Mouse (Mus musculus) spleen, adult 12 weeks (tissue): ENCODE results near the gene Adamtsl4.
"Not testable (repeated sequence)": the region's sequence is repeated elsewhere in the genome, so short reads cannot be mapped to it uniquely, and the experiment has no call there.

Source experiments
- DNase-seq: peaks from one replicate; pipeline ENCODE4 v3.0.0; 2022; ENCODE audit warnings: low spot score

Adamtsl4 gene

GRCm38 (mm10) chr3:95700233-95700681 is 12.5 kb upstream of the Adamtsl4 start:
- no peak for DNase-seq

DNA sequence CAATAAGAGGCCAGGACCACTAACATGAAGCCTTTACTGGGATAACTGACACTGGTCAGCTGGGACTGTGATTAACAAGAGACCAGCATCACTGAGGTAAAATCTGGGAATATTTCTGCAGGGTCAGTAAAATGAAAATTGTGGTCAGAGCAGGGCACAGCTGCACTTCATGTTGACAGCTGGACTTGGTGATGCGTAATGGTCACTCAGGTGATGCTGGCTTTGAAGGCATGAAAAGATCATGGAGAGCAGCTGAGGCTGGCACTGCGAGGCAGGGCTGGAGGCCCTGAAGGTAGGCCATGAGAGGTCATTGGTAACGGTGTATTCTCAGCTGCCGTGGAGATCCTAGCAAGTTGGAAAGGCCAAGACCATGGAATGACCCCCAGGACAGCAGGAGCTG is 10.6 kb upstream of the Adamtsl4 start:
- DNase-seq, result no peak

DNA sequence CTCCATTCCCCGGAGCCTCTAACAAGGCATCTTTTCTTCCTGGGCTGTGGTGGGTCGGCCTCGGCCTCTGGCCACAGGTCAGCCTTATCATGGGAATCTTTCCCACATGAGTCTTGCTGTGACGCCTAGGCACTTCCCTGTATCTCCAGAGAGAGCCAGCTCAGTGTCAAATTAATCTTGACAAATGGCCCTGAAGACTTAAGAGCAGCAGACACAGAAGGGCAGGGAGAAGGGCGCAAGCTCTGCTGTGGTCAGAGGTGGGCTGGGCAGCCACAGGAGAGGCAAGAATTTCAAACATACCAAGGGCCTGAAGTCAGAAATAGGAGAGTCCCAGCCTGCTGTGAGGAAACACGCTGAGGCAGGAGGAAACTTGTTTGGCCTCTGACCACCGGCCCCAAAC is 8.6 kb upstream of the Adamtsl4 start:
- no peak for DNase-seq

DNA sequence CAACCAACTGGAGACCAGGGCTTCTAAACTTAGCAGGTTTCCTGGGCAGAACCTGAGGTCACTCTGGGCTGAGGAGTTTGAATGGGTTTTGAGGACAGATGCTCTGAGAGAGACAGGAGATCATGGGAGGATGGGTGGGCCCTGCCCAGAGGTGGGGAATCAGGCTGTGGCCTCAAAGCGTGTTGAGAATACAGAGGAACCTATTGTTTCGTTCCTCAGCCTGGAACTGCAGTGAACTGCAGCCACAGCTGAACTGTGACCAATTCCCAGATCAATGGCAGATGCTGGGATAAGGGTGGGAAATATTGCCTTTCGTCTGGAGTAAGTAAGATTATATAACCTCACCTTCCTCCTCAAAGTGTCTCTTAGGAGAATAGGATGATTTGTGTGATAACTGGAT is 8.1 kb upstream of the Adamtsl4 start:
- DNase-seq, result no peak

DNA sequence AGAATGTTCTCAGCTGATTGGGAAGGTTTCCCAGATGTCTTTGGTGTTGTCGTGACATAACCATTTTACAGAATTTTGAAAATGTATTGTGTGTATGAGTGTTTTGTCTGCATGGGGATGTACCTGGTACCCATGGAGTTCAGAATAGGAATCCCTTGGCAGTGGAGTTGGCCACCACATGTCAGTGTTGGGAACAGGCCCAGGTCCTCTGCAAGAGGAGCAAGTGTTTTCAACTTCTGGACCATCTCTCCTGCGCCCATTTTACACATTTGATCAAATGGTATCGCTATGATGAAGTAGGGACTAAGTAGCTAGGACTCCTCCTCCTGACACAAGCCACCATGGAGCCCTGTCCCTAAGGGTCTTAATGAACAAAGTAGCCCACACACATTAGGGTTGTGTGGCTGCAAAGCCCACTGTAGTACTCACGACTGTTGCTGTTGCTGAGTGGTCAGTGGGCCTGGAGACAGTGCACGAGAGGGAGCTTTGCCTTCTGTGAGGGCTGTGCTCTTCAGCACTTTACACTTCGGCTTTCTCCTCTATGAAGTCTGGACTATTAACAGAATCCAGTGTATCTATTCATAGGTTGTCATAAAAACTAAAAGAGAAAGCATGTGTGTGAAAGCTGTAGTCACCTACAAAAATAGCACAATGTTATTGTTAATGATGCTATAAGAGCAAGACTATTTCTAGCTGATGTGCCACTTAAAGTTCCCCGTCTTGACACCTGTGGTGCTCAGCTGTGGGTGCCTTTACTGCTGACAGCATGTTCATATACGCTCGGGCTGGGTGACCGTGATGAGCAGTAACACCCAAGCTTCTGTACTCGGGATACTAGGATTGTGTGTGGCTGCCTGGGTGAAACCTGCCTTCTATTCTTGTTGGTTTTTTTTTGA is 7.3 kb upstream of the Adamtsl4 start:
- DNase-seq, result no peak

GRCm38 (mm10) chr3:95693821-95694807 is 6.4 kb upstream of the Adamtsl4 start:
- no peak for DNase-seq

GRCm38 (mm10) chr3:95692677-95693076 is 5.0 kb upstream of the Adamtsl4 start:
- no peak for DNase-seq

DNA sequence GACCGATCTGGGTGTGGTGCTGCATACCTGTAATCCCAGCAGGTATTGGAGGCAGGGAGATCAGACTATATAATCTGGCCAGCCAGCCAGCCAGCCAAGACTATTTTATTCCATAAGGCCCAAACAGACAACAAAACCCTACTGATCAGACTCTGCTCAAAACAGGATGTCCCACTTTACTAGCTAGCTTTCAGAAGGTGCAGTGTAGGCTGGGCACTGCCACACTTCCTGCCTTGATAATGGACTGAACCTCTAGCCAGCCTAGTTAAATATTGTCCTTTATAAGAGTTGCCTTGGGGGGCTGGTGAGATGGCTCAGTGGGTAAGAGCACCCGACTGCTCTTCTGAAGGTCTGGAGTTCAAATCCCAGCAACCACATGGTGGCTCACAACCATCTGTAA is 2.8 kb upstream of the Adamtsl4 start:
- not testable (repeated sequence) for DNase-seq

DNA sequence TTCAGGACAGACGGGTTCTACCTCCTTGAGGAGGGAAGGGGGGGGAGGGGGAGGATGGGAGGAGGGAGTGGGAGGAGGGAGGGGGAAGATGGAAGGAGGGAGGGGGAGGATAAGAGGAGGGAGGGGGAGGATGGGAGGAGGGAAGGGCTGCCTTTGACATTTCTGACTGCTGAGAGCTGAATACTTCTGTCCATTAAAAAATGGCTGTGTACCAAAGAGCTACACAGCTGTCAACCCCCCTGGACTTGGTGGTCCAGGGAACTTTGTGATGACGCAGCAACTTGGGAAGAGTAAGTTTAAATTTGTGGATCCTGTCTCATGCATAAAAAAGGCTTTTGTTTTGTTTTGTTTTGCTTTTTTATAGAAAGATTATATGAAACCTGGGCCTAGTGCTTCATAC is 2.2 kb upstream of the Adamtsl4 start:
- no peak for DNase-seq

- DNase-seq, result no peak
Measured at GRCm38 (mm10) chr3:95689171-95689915, 1.6 kb upstream of the Adamtsl4 start.

GRCm38 (mm10) chr3:95687168-95687523 is 571 bp downstream of the Adamtsl4 start:
- DNase-seq, result no peak

GRCm38 (mm10) chr3:95686492-95687167 is 1.1 kb downstream of the Adamtsl4 start:
- DNase-seq, result no peak

DNA sequence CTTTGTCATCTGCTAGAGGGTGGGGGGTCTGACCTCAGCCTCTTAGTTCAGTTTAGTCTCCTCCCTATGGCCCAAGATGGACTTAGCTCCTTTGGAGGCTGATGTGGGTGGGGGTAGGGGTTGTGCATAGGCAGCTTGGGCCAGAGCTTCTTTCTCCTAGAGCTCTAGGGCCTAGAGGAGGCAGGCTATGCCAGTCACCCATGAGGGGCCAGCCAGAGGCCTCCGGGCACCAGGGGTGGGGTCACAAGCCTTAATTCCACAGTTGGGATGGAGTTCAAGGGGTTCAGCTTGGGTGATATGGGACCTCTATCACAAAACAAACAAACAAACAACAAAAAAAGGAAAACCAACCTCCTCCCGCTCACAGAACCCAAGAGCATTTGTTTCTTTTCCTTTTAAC is 2.0 kb downstream of the Adamtsl4 start:
- DNase-seq, result no peak

GRCm38 (mm10) chr3:95685301-95685700 is 2.4 kb downstream of the Adamtsl4 start:
- DNase-seq, result no peak

DNA sequence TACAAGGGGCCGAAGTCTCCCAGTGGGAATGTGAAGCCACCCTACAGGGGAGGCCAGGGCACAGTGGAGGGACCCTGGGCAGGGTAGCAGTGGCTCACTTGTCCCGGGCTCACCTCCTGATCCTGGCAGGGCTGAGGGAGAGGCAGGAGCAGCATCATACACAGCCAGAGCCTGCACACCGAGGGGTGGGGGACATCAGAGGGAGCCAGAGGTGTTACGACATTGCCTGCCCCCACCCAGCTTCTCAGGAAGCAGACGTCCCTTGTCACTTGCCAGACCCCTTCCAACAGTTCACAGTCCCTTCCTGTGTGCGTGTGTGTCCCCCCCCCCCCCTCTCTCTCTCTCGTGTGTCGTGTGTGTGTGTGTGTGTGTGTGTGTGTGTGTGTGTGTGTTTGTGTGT is 2.9 kb downstream of the Adamtsl4 start:
- DNase-seq, result no peak

GRCm38 (mm10) chr3:95682878-95683277 is 4.8 kb downstream of the Adamtsl4 start:
- no peak for DNase-seq

GRCm38 (mm10) chr3:95681365-95681764 is 6.4 kb downstream of the Adamtsl4 start:
- no peak for DNase-seq

DNA sequence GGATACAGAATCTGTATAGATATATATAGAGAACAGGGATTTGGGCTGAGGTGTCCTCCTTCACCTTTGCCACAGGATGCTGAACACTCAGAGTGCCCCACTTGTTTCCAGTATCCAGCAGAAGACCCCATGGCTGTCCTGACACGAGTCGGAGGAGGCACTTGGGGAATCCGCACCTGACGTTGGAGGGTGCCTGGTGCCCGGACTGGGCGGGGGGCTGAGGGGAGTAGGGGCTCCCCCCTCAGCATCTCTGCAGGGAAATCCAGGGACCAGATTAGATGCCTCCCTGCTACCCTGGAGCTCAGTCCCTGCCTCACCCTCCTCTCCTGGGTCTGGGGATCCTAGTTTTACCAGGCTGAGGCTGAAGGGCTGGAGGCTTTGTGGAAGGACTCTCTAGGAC is 7.0 kb downstream of the Adamtsl4 start:
- no peak for DNase-seq

DNA sequence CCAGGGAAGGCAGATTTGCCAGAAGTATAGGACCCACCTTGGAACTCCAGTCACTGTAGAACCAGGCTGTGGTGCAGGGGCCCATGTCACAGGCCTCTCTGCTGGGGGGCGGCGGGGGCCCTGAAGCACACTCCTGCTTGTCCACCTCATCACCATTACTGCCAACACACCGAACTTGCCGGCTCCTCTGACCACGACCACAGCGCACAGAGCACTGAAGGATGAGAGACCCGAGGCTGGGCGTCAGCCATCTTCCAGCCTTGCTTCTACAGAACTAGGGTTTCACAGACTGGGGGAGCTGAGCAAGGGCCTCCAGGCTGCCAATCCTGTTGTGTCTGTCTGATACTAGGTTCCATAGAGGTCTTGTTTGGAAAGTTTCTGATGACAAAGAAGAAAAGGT is 8.2 kb downstream of the Adamtsl4 start:
- no peak for DNase-seq

- DNase-seq, result no peak
Measured at GRCm38 (mm10) chr3:95677420-95678090, 10.2 kb downstream of the Adamtsl4 start.
